Mouse (Mus musculus) CH12.LX (cell line): Measurements from ENCODE around the gene Atp6v1g2.

ENCODE experiments used
- CHD2 ChIP-seq: IDR thresholded peaks from 2 replicates; pipeline ENCODE4 v1.6.1; 2011; ENCODE audit warnings: low read length, improper control_type of control experiment
- CTCF ChIP-seq, 2 experiments: IDR thresholded peaks in 1 of 2; conservative IDR thresholded peaks in 1 of 2; 2 replicates each; pipeline ENCODE4 v1.5.1; 2011 to 2012; ENCODE audit warnings: low read depth in 2 of 2, low read length in 2 of 2, improper control_type of control experiment in 1 of 2, inconsistent platforms in 1 of 2, mild to moderate bottlenecking in 1 of 2, moderate library complexity in 1 of 2
- E2F4 ChIP-seq: IDR thresholded peaks from 2 replicates; pipeline ENCODE4 v1.6.1; 2011; ENCODE audit warnings: low read depth, low read length, improper control_type of control experiment; ENCODE audit not compliant: insufficient replicate concordance
- EP300 ChIP-seq: IDR thresholded peaks from 2 replicates; pipeline ENCODE4 v1.6.1; 2011; ENCODE audit warnings: low read length, improper control_type of control experiment
- ETS1 ChIP-seq: conservative IDR thresholded peaks from 2 replicates; pipeline ENCODE4 v1.6.1; 2012; ENCODE audit warnings: low read depth, mild to moderate bottlenecking, inconsistent platforms, low read length, improper control_type of control experiment, moderate library complexity
- MYC ChIP-seq: IDR thresholded peaks from 2 replicates; pipeline ENCODE4 v1.6.1; 2011; ENCODE audit warnings: low read depth, mild to moderate bottlenecking, improper control_type of control experiment, low read length
- POLR2A ChIP-seq: IDR thresholded peaks from 2 replicates; pipeline ENCODE4 v1.6.1; 2011; ENCODE audit warnings: low read depth, mild to moderate bottlenecking, improper control_type of control experiment, low read length
- RCOR1 ChIP-seq: conservative IDR thresholded peaks from 2 replicates; pipeline ENCODE4 v1.6.1; 2012; ENCODE audit warnings: low read depth, mild to moderate bottlenecking, inconsistent platforms, low read length, improper control_type of control experiment
- SIN3A ChIP-seq: IDR thresholded peaks from 2 replicates; pipeline ENCODE4 v1.6.1; 2012; ENCODE audit warnings: low read length, improper control_type of control experiment, inconsistent platforms
- SMC3 ChIP-seq: IDR thresholded peaks from 2 replicates; pipeline ENCODE4 v1.6.1; 2011; ENCODE audit warnings: low read depth, low read length, improper control_type of control experiment
- TBP ChIP-seq: conservative IDR thresholded peaks from 2 replicates; pipeline ENCODE4 v1.6.1; 2011; ENCODE audit warnings: low read depth, low read length, improper control_type of control experiment
- UBTF ChIP-seq: IDR thresholded peaks from 2 replicates; pipeline ENCODE4 v1.6.1; 2012; ENCODE audit warnings: low read depth, mild to moderate bottlenecking, inconsistent platforms, low read length, improper control_type of control experiment, moderate library complexity

DNA sequence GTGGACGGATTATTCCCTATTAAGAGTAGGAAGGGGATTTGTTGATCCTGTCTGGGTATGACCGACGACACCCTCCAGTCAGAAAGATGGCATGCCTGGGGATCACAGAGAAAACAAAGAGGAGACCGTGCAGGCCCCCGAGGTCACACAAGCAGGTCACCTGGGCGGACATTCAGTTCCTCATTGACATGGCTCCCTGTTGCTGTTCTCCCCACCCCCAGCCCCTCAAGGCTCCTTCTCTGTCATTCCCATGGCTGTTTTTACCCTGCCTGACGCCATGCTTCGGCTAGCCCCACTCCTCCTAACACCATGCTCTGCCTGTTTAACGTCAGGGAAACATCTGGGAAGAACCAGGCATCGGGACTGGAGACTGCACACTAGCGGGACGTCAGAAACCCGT is 28.2 kb downstream of the Atp6v1g2 start:
- TF ChIP-seq E2F4: no peak
- no peak for TF ChIP-seq SMC3
- no peak; the same call in 1 of the 2 replicates for TF ChIP-seq EP300
- TF ChIP-seq CTCF (conservative IDR thresholded peaks at IDR 0.05 in 1 of 2, IDR thresholded peaks at IDR 0.05 in 1 of 2; ENCODE audit: low read depth in 2 of 2, low read length in 2 of 2): no peak
- TF ChIP-seq MYC: no peak
- TF ChIP-seq SIN3A: no peak
- TF ChIP-seq CHD2: no peak
- TF ChIP-seq TBP: no peak
- TF ChIP-seq RCOR1: no peak
- TF ChIP-seq ETS1: no peak
- TF ChIP-seq POLR2A: no peak
- TF ChIP-seq UBTF: no peak
